Mouse (Mus musculus) cortical plate, adult 2 months (tissue): ENCODE data around the gene Fastkd1.

Source experiments
- CTCF ChIP-seq: fragments of 200-500 bp; IDR thresholded peaks from 2 replicates; pipeline ENCODE4 v1.5.1; 2011; ENCODE audit warnings: mild to moderate bottlenecking, control low read depth, low read length; ENCODE audit not compliant: insufficient read depth; ENCODE audit errors: extremely low read depth
- POLR2A ChIP-seq: fragments of 200-500 bp; IDR thresholded peaks from 2 replicates; pipeline ENCODE4 v1.6.1; 2011; ENCODE audit warnings: mild to moderate bottlenecking, low read length, control low read depth; ENCODE audit not compliant: insufficient read depth; ENCODE audit errors: extremely low read depth

DNA sequence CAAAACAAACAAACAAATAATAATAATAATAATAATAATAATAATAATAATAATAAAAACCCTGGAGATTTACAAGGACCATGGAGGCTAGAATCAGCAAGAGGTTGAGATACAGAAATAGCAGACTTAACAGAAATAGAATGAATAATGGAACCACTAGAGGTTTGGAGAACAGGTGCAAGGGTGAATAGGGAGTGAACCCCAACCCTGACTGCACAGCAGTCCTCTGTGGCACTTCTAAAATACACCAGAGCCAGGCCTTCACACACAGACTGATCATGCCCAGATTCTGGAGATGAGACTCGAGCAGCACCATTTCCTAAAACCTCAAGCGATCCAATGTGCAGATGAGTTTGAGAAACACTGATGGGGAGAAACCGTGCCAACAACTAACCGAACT, 31.4 kb downstream of the Fastkd1 start:
- TF ChIP-seq CTCF, result no peak
- TF ChIP-seq POLR2A, result no peak
